Comparison of ENCODE assay signal across 10 mouse cellular contexts in genomic region chr8:64826461-64826860, GRCm38 (mm10). TPM values are rescaled to one million over a fixed set of nuclear protein-coding genes. Genes with fewer than 3 reads are reported as not detected.
A peak's percentile ranks its signal among the peaks of the same experiment; 100 is the strongest.
DNase-seq lines count a peak whose midpoint lies in the region; ATAC-seq lines count a peak whose summit lies in the region.
"Had no signal": no experiment of that assay in that cellular context is flagged by ENCODE, and none has a peak within 500 bp of the region (broad histone marks: within the 10 kb centered on the region; RNA-seq: fewer than 3 reads in every experiment).

No protein-coding gene starts in this region.

- no peak overlapping the region for H3K4me2 ChIP-seq in stomach, embryonic 16.5 days (ENCODE audit: low read depth, low read length)
- H3K4me2 ChIP-seq: hindbrain, embryonic 12.5 days; lung, embryonic 14.5 days had no signal

- no peaks in the 10 kb centered on the region for H3K9me3 ChIP-seq in heart, embryonic 10.5 days
- H3K9me3 ChIP-seq in stomach, embryonic 16.5 days (replicated peaks; ENCODE audit: control insufficient read depth, low read length), result no peaks in the 10 kb centered on the region
- H3K9me3 ChIP-seq: hindbrain, embryonic 12.5 days had no signal

- no peak for DNase-seq in heart, embryonic 10.5 days (ENCODE audit: low spot score)
- DNase-seq in heart, adult 18-20 months, result no peak
- DNase-seq in testis, postnatal 14 days (ENCODE audit: low spot score), result peak; percentile 27
- DNase-seq in testis, postnatal 10 days (ENCODE audit: low spot score), result no peak
- DNase-seq in thymus, postnatal 4 days, result no peak
- DNase-seq in gastrocnemius, postnatal 36 days, result no peak
- DNase-seq: lung, embryonic 14.5 days had no signal

- H3K36me3 ChIP-seq in heart, embryonic 10.5 days, result peaks cover 26% of the 10 kb centered on the region
- 0 out of 2 replicates have a peak, but pooled peaks cover 5% of the 10 kb centered on the region for H3K36me3 ChIP-seq in stomach, embryonic 16.5 days (ENCODE audit: control insufficient read depth, insufficient read depth, low read length)

- H3K27me3 ChIP-seq in heart, embryonic 10.5 days (ENCODE audit: insufficient read depth, poor library complexity, severe bottlenecking), result no peaks in the 10 kb centered on the region
- H3K27me3 ChIP-seq in stomach, embryonic 16.5 days (ENCODE audit: control insufficient read depth, insufficient read depth, low read length), result no peaks in the 10 kb centered on the region
- H3K27me3 ChIP-seq: hindbrain, embryonic 12.5 days had no signal

- no peak overlapping the region for H3K4me3 ChIP-seq in heart, embryonic 10.5 days
- H3K4me3 ChIP-seq in stomach, embryonic 16.5 days (replicated peaks; ENCODE audit: low read length), result no peak overlapping the region
- H3K4me3 ChIP-seq: hindbrain, embryonic 12.5 days had no signal

- WGBS in heart, embryonic 10.5 days, result 60% methylated on average over 8 of the region's 8 CpGs
- 59% methylated on average over 8 of the region's 8 CpGs for WGBS in stomach, embryonic 16.5 days

- peak overlapping the region; percentile 44; the same call in 1 of the 2 replicates for H3K27ac ChIP-seq in heart, embryonic 10.5 days
- H3K27ac ChIP-seq in stomach, embryonic 16.5 days (ENCODE audit: low read length), result peak overlapping the region; percentile 21; the same call in 1 of the 2 replicates
- H3K27ac ChIP-seq: hindbrain, embryonic 12.5 days had no signal

- H3K4me1 ChIP-seq in heart, embryonic 10.5 days, result peaks cover 3% of the 10 kb centered on the region; the same call in 1 of the 2 replicates
- H3K4me1 ChIP-seq in stomach, embryonic 16.5 days (ENCODE audit: control insufficient read depth, insufficient read depth, low read length), result peaks cover 4% of the 10 kb centered on the region; the same call in 1 of the 2 replicates
- H3K4me1 ChIP-seq: hindbrain, embryonic 12.5 days had no signal

- intact Hi-C loops in gastrocnemius, postnatal 36 days (cut with DNase I), result no loop called here

- ATAC-seq in inflammation-experienced regulatory T-cells, adult 6 months, result peak; percentile 71
- peak; percentile 66; the same call in 1 of the 2 replicates for ATAC-seq in stomach, embryonic 16.5 days (ENCODE audit: insufficient read depth, low FRiP score)

- no peak overlapping the region for H3K9ac ChIP-seq in stomach, embryonic 16.5 days (ENCODE audit: low read length)
- H3K9ac ChIP-seq: hindbrain, embryonic 12.5 days; lung, embryonic 14.5 days had no signal

RNA-seq across cellular contexts. Expression of gene Klhl2, which starts 23.4 kb away (rescaled TPM):
- polyA plus RNA-seq in heart, embryonic 10.5 days (2016; fragmentation: Nextera tagmentation; extraction: Ambion mirVana), result 10.0 and 11.9 TPM in 2 replicates
- total RNA-seq in heart, adult 18-20 months (2021), result 10 to 100 TPM; 18.2 to 24.2 TPM
- 1 to 10 TPM; 4.5 to 7.6 (median 6.8) TPM for polyA plus RNA-seq in inflammation-experienced regulatory T-cells, adult 6 months (2017; shearing (Covaris generic))
- polyA plus RNA-seq in stomach, embryonic 16.5 days (2015; fragmentation: Nextera tagmentation; extraction: Ambion mirVana), result 4.1 and 5.6 TPM in 2 replicates
- total RNA-seq in gastrocnemius, postnatal 36 days (2021), result 1 to 10 TPM; 4.8 to 8.3 TPM
